Mouse (Mus musculus) C2C12 (cell line): ENCODE measurements at regions not wholly inside any gene's neighbourhood (a gene's known extent, or its start where the extent isn't known, plus 50 kb on each side); places are given as distances from the start of the nearest gene placed in this dataset.

ENCODE experiments used
- CEBPB ChIP-seq: IDR thresholded peaks from one replicate; pipeline ENCODE4 v1.6.1; 2011; ENCODE audit warnings: low read depth, mild to moderate bottlenecking, control low read depth, moderate library complexity
- CTCF ChIP-seq: IDR thresholded peaks from one replicate; pipeline ENCODE4 v1.5.1; 2011; ENCODE audit not compliant: control insufficient read depth, insufficient read depth, insufficient read length
- MAX ChIP-seq: IDR thresholded peaks from one replicate; pipeline ENCODE4 v1.6.1; 2011; ENCODE audit warnings: mild to moderate bottlenecking, control low read depth
- MYOD1 ChIP-seq: IDR thresholded peaks from one replicate; pipeline ENCODE4 v1.6.1; 2011; ENCODE audit warnings: low read depth; ENCODE audit not compliant: control insufficient read depth, insufficient read length
- USF1 ChIP-seq: IDR thresholded peaks from one replicate; pipeline ENCODE4 v1.6.1; 2011; ENCODE audit warnings: low read depth, mild to moderate bottlenecking, control low read depth, moderate library complexity

GRCm38 (mm10) chr2:148116033-148116790, 69.4 kb upstream of the Foxa2 start:
- no peak for TF ChIP-seq CTCF
- TF ChIP-seq MAX, result no peak
- TF ChIP-seq MYOD1, result no peak
- TF ChIP-seq USF1, result no peak
- TF ChIP-seq CEBPB, result no peak
